Mouse (Mus musculus) urinary bladder, postnatal 36 days (tissue): Measurements from ENCODE around the gene Opcml.

Experiments
- DNase-seq, 2 experiments: peaks; one replicate each; pipeline ENCODE4 v3.0.0; 2022; ENCODE audit warnings: low spot score in 2 of 2, mixed read lengths in 1 of 2

The Opcml gene

DNA sequence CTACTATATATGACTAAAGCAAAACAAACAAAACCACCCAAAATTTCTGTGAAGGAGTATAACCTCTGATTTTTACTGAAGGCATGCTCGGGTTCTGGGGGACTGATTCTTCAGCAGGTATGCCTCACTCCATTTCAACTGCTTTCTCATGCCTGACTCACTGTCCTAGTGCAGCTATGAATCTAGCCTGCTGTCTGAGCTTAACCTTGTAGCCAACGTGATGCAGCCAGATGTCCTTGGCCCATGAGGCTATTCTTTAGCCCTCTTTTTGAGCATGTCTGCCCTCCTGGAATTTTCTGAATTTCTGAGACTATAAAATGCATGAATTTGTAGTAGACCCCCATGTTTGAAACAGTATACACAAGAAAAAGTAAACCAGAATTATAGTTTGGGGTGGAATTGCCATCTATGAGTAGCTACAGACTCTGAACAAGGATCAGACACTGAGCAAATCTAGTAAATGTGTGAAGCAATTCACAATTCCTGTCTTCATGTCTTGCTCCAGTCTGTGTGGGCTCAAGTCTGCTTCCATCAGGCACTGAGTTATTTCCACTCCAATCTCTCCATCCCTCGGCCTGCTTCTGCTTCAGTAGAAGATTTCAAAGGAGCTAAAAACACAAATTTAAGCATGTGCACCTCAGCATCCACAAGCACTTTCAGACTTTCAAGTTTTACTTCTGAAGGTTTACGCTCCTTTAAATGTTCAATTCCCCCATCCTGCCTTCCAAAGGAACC, 528.6 kb downstream of the Opcml start:
- no peak for DNase-seq

DNA sequence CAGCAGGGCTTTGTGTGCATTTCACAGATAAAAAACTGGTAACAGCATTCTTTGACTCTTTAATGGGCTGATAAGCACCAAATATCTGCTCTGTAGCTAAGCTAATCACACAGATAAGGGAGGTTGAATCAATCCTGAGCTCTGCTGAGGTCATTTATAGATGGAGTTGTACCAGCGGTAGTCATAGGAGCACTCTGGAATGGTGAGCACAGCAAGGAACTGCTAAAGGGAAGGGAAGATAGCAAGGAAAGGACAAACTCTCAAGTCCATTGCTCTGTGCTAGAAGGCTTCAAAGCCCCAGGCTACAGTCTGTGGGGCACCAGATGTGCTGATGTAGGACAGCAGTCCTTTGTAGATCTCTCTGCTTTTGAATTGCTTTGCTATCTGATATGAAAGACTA, 529.2 kb downstream of the Opcml start:
- DNase-seq: no peak

DNA sequence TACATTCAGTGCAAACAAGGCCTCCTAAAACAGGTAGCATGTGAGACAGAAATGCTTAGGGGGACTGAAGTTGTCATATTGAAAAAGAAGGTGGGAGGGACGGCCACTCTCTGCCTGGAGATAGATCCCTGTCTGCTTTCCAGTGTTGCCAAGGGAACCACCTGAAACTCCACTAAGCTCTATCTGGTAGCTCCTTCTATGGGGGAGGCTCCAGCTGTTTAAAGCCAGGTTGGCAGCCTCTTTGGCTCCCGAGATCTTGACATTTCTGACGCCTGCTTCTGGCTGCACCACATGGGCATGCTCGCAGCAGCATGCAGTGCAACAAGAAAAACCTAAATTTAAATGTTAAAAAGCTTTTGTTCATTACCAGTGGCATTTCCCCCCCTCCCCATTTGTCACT, 537.4 kb downstream of the Opcml start:
- DNase-seq: no peak

DNA sequence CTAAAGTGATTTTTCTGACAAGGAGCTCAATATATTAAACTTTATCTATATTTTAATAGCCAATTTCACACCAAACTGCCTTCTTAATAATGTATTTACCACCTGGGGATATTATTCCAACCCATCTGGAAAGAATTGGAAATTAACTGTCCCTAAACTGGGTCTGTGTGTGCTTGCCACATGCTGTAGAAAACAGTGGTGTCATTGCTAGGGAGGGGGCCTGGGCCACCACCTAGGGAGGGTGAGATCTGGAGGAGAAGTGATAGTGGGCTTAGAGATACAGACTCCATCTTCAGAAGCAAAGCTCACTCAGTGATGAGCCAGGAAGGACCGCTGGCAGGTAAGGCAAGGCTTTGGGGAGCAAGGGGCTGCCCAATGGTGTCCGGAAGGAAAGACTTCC, 537.9 kb downstream of the Opcml start:
- DNase-seq: no peak

DNA sequence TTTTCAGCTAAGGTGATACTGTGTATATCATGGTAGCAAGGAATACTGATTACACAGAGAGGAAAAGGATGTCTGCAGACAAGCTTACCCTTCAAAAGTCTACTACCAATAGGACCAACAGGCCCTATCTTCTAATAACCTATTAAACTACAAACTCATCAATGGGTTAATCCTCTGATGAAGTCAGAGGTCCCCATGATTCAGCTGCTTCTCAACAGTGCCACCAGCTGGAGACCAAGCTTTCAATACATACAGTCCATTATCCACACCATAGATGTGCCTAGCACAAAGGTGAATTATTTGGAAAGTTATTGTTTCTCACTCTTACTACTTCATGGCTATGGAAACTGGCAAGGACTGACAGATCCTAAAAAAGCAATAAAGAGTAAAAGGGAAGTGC, 538.9 kb downstream of the Opcml start:
- DNase-seq: no peak

DNA sequence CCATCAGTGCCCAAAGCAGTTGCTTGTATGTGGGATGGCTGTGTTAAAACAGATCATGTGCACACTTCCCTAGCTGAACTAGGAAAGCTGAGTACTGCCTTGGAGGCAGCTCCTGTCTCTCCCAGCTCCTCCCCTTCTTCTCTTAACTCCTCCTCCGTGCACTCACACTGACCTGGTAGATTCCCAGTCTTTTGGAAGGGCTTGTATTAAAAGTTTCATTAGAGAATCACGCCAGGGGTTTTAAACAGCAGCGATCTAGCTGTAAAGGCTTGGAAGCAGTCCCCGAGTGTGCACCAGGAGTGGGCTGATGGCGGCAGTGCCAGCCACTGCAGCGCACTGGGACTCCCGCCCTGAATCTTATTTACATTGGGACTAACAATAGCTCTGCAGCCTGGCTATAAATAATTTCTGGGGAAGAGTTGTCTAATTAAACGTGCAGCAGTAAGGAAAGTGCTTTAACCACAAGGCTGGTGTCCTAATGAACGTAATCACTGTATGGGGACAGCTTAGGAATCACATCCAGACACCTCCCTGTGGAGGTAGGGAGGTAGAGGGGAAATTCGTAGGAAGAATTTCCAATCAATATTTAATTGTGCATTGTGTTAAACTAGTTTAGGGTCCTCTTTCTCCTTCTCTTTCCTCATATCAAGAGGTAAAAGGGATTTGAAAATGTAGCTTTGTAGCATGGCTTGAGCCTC, 546.1 kb downstream of the Opcml start:
- DNase-seq: no peak

DNA sequence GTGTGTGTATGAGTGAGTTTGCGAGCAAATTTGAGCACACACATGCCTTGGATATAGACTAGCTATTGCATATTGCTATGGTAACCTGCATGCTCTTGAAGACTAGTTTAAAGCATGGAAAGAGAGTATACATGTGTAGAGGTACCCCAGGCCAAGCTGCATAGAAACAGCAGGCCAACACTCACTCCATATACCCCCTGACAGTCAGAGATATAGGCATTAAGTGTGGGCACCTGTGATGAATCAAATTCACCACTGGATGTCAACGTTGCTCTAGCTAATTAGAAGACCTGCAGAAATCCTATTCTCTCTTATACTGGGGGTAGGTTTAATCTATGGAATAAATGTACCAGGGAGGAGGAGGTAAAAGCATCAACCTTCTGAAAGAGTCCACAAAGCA, 547.3 kb downstream of the Opcml start:
- no peak for DNase-seq

DNA sequence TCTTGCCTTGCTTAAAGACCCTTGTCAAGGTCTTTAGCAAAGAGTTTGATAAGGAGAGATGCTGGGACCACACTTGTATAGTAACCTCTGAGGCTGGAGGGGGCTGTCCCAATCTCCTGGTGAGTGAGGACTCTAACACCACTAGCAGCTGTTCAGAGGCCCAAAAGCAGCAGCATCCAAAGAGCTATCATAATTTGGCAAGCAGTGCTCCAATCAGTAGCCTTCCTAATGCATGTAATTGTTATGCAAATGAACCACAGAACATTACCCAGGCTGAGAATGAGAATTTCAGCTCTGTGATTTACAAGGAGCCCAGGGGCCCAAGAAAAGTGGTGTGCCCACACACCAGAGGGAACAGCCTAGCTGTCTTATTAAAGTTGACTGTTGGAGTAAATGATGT, 564.4 kb downstream of the Opcml start:
- no peak for DNase-seq

GRCm38 (mm10) chr9:28357946-28358345, 567.4 kb downstream of the Opcml start:
- no peak for DNase-seq

- DNase-seq: no peak
Observed at GRCm38 (mm10) chr9:28360691-28361090, 570.1 kb downstream of the Opcml start.

- no peak for DNase-seq
Observed at GRCm38 (mm10) chr9:28364473-28365159, 574.0 kb downstream of the Opcml start.

DNA sequence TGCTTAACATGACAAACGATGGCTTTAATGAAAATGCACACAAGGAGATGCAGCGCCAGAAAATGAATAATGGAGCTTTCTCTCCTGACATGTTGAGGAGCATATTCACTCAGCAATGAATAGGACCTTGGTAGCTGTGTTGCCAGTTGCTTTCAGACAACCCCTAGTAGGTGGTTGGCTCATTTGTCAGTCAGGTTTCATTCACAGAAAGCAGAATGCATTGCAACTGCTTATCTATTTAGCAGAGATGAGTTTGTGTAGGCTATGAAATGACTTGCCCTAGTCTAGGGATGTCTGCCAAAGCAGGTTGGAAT, 574.5 kb downstream of the Opcml start:
- no peak for DNase-seq

DNA sequence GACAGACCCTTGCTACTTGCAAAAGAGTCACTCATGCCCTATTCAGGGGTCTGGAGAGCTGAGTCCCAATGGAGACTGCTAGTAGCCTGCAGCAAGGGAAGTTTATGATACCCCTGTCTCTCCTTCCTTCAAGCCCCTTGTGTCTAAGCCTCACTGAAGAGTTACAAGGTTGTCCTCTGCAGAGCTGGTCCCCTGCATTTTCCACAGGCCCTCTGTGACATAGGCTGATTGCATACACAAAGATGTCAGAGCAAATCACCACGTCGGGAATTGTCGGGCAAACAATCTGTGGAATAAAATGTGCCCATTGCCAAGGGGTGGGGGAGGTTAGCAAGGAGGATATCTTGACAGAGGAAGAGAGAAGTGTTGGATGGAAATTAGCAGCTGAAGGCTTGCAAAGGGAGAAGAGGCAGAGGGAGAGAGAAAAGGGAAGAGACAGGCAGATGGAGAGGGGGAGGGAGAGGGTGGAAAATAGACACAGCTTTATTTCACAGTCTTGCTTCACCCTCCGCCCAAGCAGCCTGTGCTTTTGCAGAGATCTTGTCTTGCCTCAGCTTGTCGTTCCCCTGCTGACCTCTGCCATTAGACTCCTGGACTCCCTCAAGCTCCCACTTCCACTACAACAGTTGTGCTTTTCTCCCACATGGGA, 596.1 kb downstream of the Opcml start:
- no peak for DNase-seq

- no peak for DNase-seq
Observed at GRCm38 (mm10) chr9:28395222-28395621, 604.6 kb downstream of the Opcml start.

- DNase-seq: no peak
Observed at GRCm38 (mm10) chr9:28395638-28396037, 605.1 kb downstream of the Opcml start.

GRCm38 (mm10) chr9:28402770-28403650, 612.4 kb downstream of the Opcml start:
- no peak for DNase-seq

DNA sequence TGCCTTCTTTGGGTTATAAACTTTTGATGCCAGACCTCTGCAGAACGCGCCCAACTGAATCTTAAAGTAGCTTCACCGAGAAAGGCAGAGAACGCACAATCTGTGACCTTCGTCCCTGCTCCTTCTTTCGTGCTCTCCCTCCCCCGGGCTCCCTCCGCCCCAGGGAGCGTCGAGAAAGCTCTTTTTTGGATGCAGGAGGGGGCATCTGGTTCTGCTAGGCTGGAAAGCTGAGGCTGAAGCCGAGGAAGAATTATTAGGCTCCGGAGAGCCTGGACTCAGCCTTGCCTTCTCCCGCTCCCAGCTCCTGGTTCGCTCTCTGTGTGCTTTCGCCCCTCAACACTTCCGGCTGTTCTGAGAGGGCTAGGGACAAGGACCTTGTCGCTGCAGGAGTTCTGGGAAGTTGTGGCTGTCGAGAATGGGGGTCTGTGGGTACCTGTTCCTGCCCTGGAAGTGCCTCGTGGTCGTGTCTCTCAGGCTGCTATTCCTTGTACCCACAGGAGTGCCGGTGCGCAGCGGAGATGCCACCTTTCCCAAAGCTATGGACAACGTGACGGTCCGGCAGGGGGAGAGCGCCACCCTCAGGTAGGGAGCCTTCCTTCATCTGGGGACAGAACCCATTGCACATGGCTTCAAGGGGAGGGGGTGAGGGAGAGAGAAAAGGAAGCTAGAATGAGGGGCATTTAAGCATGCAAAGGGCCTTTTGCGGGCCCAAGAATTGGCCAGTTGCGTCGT, 613.4 kb downstream of the Opcml start:
- DNase-seq: no peak

GRCm38 (mm10) chr9:28404616-28405015, 614.0 kb downstream of the Opcml start:
- no peak for DNase-seq

DNA sequence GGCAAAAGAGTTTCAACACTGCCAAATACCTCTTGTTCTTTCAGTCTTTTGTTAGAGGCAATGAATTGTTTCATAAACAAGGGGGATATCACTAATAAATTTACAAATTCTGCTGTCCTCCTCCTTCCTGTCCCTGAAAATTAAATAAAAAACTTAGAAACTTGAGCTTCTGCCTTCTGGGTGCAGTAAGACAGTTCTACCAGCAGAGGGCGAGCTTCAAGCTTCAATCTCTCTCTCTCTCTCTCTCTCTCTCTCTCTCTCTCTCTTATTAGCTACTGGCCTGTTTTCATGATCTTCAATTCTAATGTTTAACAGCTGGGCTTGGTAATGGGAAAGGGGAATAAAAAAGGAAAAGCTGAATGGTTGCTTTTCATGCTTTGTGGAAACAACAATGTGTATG, 615.2 kb downstream of the Opcml start:
- no peak for DNase-seq

- DNase-seq: no peak
Observed at GRCm38 (mm10) chr9:28420808-28421207, 630.2 kb downstream of the Opcml start.

DNA sequence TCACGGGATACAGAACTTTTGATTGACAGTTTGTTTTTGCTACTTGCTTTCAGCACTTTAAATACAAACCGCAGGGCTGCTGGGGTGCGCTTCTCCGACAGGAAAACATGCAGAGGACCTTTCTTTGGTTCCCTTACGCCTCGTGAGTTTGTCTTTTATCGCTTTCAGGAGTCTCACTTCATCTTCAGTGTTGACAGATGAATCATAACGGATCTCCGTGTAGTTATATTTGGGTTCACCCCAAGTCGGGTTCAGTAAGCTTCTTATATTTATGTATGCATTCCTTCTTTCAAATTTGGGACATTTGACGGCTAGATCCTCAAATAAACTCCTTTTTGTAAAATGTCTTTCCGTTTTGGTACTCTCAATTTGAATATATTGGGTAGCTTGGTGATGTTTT, 632.8 kb downstream of the Opcml start:
- no peak for DNase-seq
